Mouse (Mus musculus) inflammation-experienced regulatory T-cells, adult 6 months (primary cell): ENCODE measurements around the gene Rnf157. TPM values are rescaled to one million over a fixed set of nuclear protein-coding genes. Genes with fewer than 3 reads are reported as not detected.
"Not testable (repeated sequence)": the region's sequence is repeated elsewhere in the genome, so short reads cannot be mapped to it uniquely, and the experiment has no call there.

Source experiments
- ATAC-seq: one replicate; pipeline ENCODE4 v1.8.0; 2017
- polyA plus RNA-seq, 3 experiments: library from polyadenylated mRNA; unstranded; fragments of 100-300 nt; shearing (Covaris generic); gene quantifications; one replicate each; pipeline ENCODE4 v1.2.1; 2017

Gene Rnf157
- polyA plus RNA-seq, 3 experiments from 2014 or later: 3.0 to 15.1 (median 8.5) TPM

GRCm38 (mm10) chr11:116376945-116377661 lies 35.7 kb downstream of the Rnf157 start:
- ATAC-seq: peak; percentile 90

GRCm38 (mm10) chr11:116371894-116372450 lies 40.9 kb downstream of the Rnf157 start:
- no peak for ATAC-seq

DNA sequence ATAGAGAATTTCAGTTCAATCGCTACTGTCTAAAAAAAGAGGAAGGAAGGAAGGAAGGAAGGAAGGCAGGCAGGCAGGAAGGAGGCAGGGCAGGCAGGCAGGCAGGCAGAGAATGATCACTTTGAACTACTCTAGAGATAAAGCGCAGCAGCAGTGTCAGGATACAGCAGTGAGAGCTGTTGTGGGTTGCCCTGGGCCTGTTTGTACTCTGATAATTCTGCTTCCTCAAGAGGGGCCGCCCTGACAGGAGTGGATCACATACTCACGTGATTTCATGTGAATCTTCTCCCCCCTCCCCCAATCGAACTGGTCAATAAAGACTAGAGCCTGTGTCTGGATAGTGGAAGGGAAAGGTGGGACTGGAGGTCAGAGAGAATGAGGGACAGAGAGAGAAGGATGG lies 43.2 kb downstream of the Rnf157 start:
- peak; percentile 56 for ATAC-seq

GRCm38 (mm10) chr11:116369051-116369450 lies 43.8 kb downstream of the Rnf157 start:
- ATAC-seq: no peak

GRCm38 (mm10) chr11:116368116-116368515 lies 44.7 kb downstream of the Rnf157 start:
- peak; percentile 71 for ATAC-seq

- ATAC-seq: no peak
Observed at GRCm38 (mm10) chr11:116366647-116367046, 46.2 kb downstream of the Rnf157 start.

DNA sequence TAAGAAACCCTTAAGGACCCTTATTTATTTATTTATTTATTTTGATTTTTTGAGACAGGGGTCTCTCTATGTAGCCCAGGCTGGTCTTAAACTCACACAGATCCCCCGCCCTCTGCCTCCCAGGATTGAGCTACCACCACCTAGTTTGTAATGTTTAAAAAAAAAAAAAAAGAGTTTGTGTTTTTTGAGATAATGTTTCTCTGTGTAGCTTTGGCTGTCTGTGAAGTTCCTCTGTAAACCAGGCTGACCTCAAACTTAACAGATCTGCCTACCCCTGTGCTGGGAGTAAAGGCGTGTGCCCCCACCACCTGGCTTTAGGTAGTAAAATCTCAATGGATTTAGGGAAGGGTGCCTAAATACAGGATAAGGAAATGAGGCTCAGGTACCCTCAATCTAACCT lies 46.7 kb downstream of the Rnf157 start:
- no peak for ATAC-seq

DNA sequence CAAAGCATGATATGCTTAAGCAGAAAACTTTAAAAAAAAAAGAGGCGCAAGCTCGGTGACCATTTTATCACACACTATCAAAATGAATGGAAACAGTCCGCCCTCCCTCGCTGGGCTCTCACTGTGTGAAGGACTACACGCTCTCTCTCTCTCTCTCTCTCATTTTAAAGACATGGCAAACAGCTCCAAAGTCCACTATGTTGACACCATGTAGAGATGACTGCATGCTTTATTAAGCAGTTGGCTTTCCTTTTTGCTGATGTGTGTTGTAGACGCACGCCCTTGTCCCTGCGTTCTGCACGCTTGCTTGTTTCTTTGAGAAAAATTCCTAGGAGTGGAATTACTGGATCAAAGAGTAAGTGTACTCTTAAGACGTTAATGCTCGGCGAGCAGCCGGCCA lies 47.4 kb downstream of the Rnf157 start:
- ATAC-seq: no peak

GRCm38 (mm10) chr11:116362015-116362414 lies 50.8 kb downstream of the Rnf157 start:
- ATAC-seq: no peak

- not testable (repeated sequence) for ATAC-seq
Observed at GRCm38 (mm10) chr11:116360915-116361314, 51.9 kb downstream of the Rnf157 start.

DNA sequence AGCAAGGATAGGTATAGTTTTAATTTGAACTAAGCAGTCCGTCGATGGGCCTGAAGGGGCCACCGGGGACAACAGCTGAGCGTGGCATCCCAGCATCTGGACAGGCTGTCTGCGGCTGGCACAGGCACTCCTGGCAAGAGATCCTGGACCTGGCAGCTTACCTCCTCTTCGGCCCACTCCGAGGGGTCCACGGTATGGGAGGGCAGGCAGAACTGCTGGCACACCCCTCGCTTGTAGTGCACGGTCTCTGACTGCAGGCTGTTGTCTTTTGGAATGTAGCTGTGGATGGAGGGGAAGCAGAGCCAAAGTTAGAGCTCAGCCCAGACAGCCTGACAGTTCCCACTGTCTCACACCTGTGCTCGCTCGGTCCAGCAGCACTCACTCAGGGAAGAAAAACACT lies 53.2 kb downstream of the Rnf157 start:
- no peak for ATAC-seq

DNA sequence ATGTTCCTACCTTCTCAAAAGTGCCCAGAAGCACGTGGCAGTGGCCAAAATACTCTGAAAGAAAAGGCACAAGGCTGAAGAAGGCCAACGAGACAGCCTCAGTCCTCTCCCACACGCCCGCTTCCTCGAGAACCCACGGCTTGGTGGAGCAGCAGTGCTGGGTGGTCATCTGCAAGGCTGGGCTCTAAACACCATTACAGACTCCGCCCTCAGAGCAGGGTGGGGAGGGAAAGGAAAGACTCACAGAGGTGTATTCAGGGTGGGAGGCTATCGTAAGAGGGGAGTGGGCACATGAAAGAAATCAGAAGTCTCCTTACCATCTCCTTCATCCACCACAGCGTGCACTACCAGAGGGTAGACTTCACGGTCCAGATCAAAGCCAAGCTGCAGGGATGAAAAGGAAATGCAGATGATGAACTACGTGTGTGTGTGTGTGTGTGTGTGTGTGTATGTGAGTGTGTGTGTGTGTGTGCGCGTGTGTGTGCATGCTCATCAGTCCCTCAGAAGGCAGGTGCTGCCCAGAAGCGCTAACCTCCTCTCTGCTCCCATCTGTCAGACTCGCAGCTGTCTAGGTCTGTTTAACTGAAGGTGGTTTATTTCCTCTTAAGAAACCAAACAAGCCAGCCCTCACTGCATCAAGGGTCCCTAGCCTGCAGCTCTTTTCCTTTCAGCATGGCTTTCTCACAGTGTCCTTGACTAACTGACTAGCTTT lies 53.8 kb downstream of the Rnf157 start:
- ATAC-seq: no peak

GRCm38 (mm10) chr11:116354521-116354920 lies 58.3 kb downstream of the Rnf157 start:
- no peak for ATAC-seq

DNA sequence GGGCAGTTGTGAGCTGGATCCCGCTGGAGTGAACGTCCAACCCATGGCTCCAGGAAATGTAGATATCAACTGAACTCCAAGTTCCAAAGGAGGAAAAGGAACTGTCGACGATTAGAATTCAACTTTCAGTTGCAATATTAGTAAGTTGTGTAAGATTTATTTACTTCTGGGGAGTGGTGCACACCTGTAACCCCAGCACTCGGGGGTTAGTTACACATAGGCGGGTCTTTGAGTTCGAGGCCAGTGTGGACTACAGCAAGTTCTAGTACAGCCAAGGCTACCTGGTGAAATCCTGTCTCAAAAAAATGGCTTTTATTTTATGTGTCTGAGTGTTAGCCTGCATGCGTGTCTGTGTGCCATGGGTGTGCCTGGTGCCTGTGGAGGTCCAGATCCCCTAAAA lies 59.3 kb downstream of the Rnf157 start:
- ATAC-seq: no peak

- no peak for ATAC-seq
Observed at GRCm38 (mm10) chr11:116351294-116351693, 61.5 kb downstream of the Rnf157 start.

- no peak for ATAC-seq
Observed at GRCm38 (mm10) chr11:116347955-116348354, 64.9 kb downstream of the Rnf157 start.

DNA sequence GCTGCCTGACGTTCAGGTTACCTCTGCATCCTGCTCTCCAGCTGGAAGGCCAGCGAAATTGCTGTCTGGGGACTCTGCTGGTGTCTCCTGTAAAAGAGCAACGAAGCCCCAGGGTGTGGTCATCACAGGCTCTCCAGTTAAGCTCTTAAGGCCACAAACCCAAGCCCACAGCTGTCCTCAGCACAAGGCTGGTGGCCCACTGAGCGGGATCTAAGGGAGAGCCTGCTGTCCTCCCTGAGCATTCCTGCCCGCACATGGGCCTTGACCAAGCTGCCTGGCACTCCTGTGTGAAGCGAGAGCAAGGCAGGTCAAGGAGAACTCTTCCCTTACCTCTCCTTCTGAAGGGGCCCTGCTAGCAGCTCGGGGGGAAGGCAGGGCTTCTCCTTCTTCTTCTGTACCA lies 65.8 kb downstream of the Rnf157 start:
- no peak for ATAC-seq

- ATAC-seq: no peak
Observed at GRCm38 (mm10) chr11:116342069-116342791, 70.6 kb downstream of the Rnf157 start.

- no peak for ATAC-seq
Observed at GRCm38 (mm10) chr11:116337531-116337930, 75.3 kb downstream of the Rnf157 start.

DNA sequence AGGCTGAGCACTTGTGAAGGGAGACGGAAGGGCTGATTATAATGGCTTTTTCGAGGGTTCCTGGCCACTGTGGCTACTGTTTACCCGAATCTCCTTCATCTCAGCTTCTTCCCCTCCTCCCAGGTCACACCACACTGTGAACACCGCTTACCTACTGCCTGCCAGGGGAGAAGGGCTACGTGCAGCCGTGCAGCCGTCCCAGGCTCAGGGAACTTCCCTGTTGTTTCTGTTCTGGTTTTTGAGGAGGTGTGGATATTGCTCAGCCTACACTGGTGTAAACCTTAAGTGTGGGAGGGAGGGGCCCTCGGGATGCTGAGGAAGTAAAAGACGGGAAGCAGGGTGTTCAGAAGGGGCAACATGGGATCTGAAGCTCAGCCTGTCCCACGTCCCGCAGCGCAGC lies 75.8 kb downstream of the Rnf157 start:
- ATAC-seq: no peak

GRCm38 (mm10) chr11:116336393-116336792 lies 76.4 kb downstream of the Rnf157 start:
- ATAC-seq: no peak

GRCm38 (mm10) chr11:116335244-116336036 lies 77.4 kb downstream of the Rnf157 start, which contains the start of gene Foxj1:
Foxj1 (minus strand) TSS chr11:116335399.
- peak; percentile 97 for ATAC-seq
